Mouse (Mus musculus) heart, postnatal 0 days (tissue): ENCODE data around the gene Srbd1. TPM values are rescaled to one million over a fixed set of nuclear protein-coding genes. Genes with fewer than 3 reads are reported as not detected.

Experiments used
- ATAC-seq: fragments of 200-750 bp; cut with Nextera tagmentation; 2 replicates; pipeline ENCODE4 v1.8.0; 2017; ENCODE audit warnings: low read depth, moderate number of reproducible peaks, moderate library complexity; ENCODE audit not compliant: insufficient read depth
- DNase-seq: peaks from one replicate; pipeline ENCODE4 v3.0.0-alpha.2; 2016; ENCODE audit warnings: low spot score
- H3K27ac ChIP-seq: fragments of 300-500 bp; sonication (generic); 2 replicates; pipeline ENCODE4 v1.5.1; 2014; ENCODE audit warnings: low read depth, mild to moderate bottlenecking
- H3K27me3 ChIP-seq: fragments of 300-500 bp; sonication (generic); 2 replicates; pipeline ENCODE4 v1.6.1; 2014; ENCODE audit warnings: low read length, mixed read lengths; ENCODE audit not compliant: control insufficient read depth, insufficient read depth
- H3K36me3 ChIP-seq: fragments of 300-500 bp; sonication (generic); replicated peaks from 2 replicates; pipeline ENCODE4 v1.6.1; 2014; ENCODE audit warnings: low read length, mixed read lengths; ENCODE audit not compliant: control insufficient read depth, insufficient read depth
- H3K4me1 ChIP-seq: fragments of 300-500 bp; sonication (generic); 2 replicates; pipeline ENCODE4 v1.6.1; 2014; ENCODE audit warnings: antibody characterized with exemption; ENCODE audit not compliant: control insufficient read depth, insufficient read depth
- H3K4me2 ChIP-seq: fragments of 300-500 bp; sonication (generic); 2 replicates; pipeline ENCODE4 v1.6.1; 2014; ENCODE audit warnings: low read depth, mild to moderate bottlenecking, low read length, moderate library complexity
- H3K4me3 ChIP-seq: fragments of 300-500 bp; sonication (generic); 2 replicates; pipeline ENCODE4 v1.5.1; 2014; ENCODE audit warnings: low read depth, low read length
- H3K9ac ChIP-seq: fragments of 300-500 bp; sonication (generic); replicated peaks from 2 replicates; pipeline ENCODE4 v1.6.1; 2014; ENCODE audit warnings: low read depth, low read length, mixed read lengths
- H3K9me3 ChIP-seq: fragments of 300-500 bp; sonication (generic); replicated peaks from 2 replicates; pipeline ENCODE4 v1.6.1; 2016; ENCODE audit warnings: low read length; ENCODE audit not compliant: control insufficient read depth
- CTCF ChIP-seq: IDR thresholded peaks from 2 replicates; pipeline ENCODE4 v1.5.1; 2016; ENCODE audit warnings: antibody characterized with exemption, control low read depth, low read depth
- EP300 ChIP-seq: IDR thresholded peaks from 2 replicates; pipeline ENCODE4 v1.6.1; 2016; ENCODE audit warnings: antibody characterized with exemption, low read depth
- WGBS: fragments of 180-500 bp; shearing (Covaris S2); extraction: QIAGEN DNeasy Blood & Tissue Kit; methylation state at CpG from one replicate; pipeline ENCODE4 v1.1.7; 2014; 5-methylcytosine and 5-hydroxymethylcytosine counted together
- polyA plus RNA-seq: library from polyadenylated mRNA; unstranded; fragments of >200 nt; fragmentation: Nextera tagmentation; extraction: Ambion mirVana; gene quantifications from 2 replicates; pipeline ENCODE4 v1.2.1, GENCODE M21; 2015
- total RNA-seq: library from RNA; depleted of rRNA; stranded (reverse); fragments of >200 nt; gene quantifications from 2 replicates; pipeline ENCODE4 v1.2.3, GENCODE M21; 2014; ENCODE audit warnings: low replicate concordance

The Srbd1 gene
- total and polyA plus RNA-seq, 2 experiments from 2014 or later = 3.7 to 5.4 TPM

DNA sequence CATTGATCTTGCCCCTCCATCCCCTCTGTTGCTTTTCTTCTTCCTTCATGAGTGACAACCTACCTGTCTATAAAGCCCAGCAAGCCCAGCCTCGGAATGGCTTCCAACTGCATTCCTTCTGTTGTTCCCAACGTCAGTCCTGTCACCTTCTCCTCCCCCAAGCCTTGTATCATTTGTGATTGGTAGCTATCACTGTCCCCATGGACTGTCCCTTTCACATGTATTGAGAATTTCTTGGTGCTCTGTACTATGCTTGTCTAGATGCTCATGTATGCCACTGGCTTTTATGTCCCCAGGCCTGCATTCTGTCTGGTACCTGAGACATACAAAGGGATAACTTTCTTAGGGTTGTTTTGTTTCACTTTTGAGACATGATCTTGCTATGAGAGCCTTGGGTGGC is 193.2 kb downstream of the Srbd1 start:
- Histone ChIP-seq H3K9me3 (no peaks in the 10 kb centered on the region), H3K36me3 (no peaks in the 10 kb centered on the region), H3K4me1 (no peaks in the 10 kb centered on the region), H3K27ac (no peak overlapping the region), H3K9ac (no peak overlapping the region), H3K27me3 (0 out of 2 replicates have a peak, but pooled peaks cover 3% of the 10 kb centered on the region), H3K4me2 (no peak overlapping the region), H3K4me3 (no peak overlapping the region)
- no peak for DNase-seq
- TF ChIP-seq CTCF = no peak
- no peak for TF ChIP-seq EP300
- ATAC-seq = no peak
- WGBS = 55% methylated on average over 2 of the region's 2 CpGs

DNA sequence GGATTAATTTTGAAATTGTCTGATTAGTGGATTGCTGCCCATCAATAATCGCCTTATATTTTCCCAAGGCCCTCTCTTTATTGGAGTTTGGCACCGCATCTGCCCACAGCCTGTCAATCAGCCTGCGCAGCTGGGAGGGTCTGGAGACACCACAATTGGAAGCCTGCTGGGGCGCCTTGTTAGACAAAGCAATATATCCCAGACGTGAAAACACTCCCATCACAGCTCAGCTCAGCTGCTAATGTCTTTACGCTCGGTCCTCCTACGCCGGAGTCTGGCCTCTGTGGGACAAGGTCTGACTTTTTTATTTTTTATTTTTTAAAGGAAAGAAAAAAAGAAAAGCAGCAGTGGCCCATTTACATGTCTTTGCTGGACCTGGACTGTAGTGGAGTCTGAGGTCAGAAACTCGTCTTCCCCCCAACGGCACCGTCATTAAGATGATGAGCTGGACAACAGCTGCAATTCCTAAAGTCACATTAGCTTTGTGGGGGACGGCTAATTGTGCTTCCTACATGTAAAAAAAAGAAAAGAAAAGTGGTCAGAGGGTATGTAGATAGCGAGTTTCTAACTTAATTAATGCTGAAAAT is 195.0 kb downstream of the Srbd1 start:
- Histone ChIP-seq H3K4me2 (no peak overlapping the region), H3K4me3 (no peak overlapping the region), H3K9me3 (no peaks in the 10 kb centered on the region), H3K9ac (no peak overlapping the region), H3K27ac (no peak overlapping the region), H3K27me3 (0 out of 2 replicates have a peak, but pooled peaks cover 3% of the 10 kb centered on the region), H3K4me1 (no peaks in the 10 kb centered on the region), H3K36me3 (no peaks in the 10 kb centered on the region)
- WGBS = 77% methylated on average over 14 of the region's 14 CpGs
- TF ChIP-seq EP300 = no peak
- TF ChIP-seq CTCF = no peak
- ATAC-seq (no peak), DNase-seq (no peak)

DNA sequence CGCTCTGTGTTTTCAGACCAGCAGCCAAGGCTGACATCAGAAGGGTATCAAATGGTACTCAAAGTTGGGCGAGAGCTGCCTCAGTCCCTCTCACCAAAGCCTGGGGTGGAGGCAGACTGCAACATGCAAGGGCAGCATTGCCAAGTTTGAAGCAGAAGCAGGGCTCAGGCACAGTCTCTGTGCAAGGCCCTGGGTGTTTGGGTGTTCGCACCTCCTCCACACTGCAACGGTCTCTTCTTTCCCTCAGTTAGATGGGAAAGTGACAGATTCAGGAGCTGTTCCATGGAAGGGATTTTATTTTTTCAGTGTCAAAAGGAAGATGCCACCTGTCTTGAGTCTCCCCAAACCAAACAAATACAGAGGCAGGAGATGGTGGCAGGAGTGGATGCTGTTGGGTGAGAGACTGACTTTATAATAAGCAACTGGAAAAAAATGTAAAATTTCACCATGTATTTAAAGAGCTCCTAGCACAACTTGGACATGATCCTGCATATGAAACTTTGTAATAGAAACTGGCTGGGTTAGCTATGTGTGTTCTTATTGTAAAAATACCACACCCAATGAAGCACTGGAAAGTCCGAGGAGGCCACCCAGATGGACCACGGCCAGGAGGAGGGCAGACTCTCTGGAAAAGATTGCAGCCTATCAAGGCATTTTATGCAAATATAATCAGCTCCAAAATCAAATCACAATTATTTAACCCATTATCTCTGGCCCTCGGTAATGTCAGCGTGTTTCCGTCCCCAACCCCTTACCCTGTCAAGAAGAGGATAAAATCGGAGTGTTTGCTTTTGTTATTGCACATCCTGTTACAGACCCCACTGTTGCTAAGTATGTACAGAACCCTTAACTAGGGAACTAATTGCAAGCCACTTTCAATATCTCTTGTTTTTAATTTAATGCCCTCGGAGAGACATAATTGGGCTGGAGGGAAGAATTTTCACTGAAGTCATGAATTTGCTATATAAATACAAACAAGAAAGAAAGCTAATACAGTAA is 195.8 kb downstream of the Srbd1 start:
- Histone ChIP-seq H3K4me2 (no peak overlapping the region), H3K4me3 (no peak overlapping the region), H3K36me3 (no peaks in the 10 kb centered on the region), H3K4me1 (no peaks in the 10 kb centered on the region), H3K9ac (no peak overlapping the region), H3K27me3 (0 out of 2 replicates have a peak, but pooled peaks cover 3% of the 10 kb centered on the region), H3K27ac (no peak overlapping the region), H3K9me3 (no peaks in the 10 kb centered on the region)
- TF ChIP-seq EP300 (no peak), CTCF (no peak)
- DNase-seq (no peak), ATAC-seq (no peak)
- 71% methylated on average over 11 of the region's 11 CpGs for WGBS

DNA sequence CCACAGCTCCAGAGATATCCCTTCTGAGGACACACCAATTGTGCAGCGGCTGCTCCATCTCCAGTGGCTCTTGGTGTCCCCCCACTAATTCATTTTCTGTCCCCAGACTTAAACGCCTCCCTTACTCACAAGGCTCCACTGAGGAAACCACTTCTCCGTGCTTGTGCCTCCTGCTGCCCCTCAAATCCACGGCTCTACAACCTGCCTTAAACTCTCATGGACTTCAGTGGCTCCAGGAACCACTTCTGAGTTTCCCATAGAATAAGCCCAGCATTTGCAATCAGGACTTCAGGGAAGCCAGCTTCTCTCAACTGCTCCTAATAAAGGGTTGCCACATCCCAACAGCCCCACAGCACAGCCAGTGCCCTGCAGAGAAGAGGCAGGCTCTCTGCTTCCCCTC is 200.2 kb downstream of the Srbd1 start:
- H3K9ac ChIP-seq = no peak overlapping the region
- H3K27ac ChIP-seq = no peak overlapping the region
- ATAC-seq (no peak), DNase-seq (no peak)
- 76% methylated on average over 4 of the region's 4 CpGs for WGBS
- no peaks in the 10 kb centered on the region for H3K36me3 ChIP-seq
- no peak overlapping the region for H3K4me3 ChIP-seq
- H3K4me1 ChIP-seq = no peaks in the 10 kb centered on the region
- 0 out of 2 replicates have a peak, but pooled peaks cover 3% of the 10 kb centered on the region for H3K27me3 ChIP-seq
- TF ChIP-seq CTCF (no peak), EP300 (no peak)
- no peaks in the 10 kb centered on the region for H3K9me3 ChIP-seq
- H3K4me2 ChIP-seq = no peak overlapping the region

DNA sequence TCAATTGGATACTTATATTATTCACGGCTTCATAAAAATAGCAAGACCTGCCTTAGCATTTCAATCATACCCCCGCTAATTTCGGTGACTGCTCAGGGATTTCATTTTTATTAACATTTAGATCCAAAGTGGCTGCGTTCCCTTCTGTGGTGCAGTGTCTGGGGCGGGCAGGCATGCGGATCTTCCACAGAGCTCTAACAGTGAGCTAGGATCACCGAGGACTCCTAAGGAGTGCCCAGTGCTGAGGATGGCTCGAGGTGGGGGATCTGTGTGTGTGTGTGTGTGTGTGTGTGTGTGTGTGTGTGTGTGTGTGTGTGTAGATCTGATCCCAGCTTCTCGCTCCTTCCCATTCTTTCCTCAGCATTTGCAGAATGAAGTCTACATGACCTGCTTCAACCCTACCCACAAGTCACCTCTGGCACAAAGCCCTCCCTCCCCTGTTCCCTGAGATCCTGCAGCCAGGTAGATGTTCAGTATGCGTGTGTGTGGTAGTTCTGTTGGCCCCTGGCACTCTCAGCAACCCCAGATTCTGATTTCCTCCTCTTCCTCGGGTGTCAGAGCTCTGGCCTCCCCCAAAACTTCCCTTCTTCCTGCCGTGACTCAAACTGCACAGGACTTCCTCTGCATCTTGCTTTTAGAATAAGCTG is 200.9 kb downstream of the Srbd1 start:
- Histone ChIP-seq H3K27me3 (0 out of 2 replicates have a peak, but pooled peaks cover 3% of the 10 kb centered on the region), H3K9ac (no peak overlapping the region), H3K36me3 (no peaks in the 10 kb centered on the region), H3K9me3 (no peaks in the 10 kb centered on the region), H3K4me1 (no peaks in the 10 kb centered on the region), H3K4me2 (no peak overlapping the region), H3K4me3 (no peak overlapping the region), H3K27ac (no peak overlapping the region)
- no peak for TF ChIP-seq CTCF
- no peak for TF ChIP-seq EP300
- WGBS = 77% methylated on average over 12 of the region's 12 CpGs
- ATAC-seq = no peak
- DNase-seq = no peak
